Mouse (Mus musculus) testis, adult 2 months (tissue): ENCODE results near the gene Tpx2. TPM values are rescaled to one million over a fixed set of nuclear protein-coding genes. Genes with fewer than 3 reads are reported as not detected.
A peak's percentile ranks its signal among the peaks of the same experiment; 100 is the strongest.

Source experiments
- H3K27ac ChIP-seq: fragments of 200-500 bp; 2 replicates; pipeline ENCODE4 v1.5.1; 2012; ENCODE audit warnings: low read depth, low read length; ENCODE audit not compliant: control insufficient read depth, insufficient read depth
- H3K27me3 ChIP-seq: fragments of 200-500 bp; 2 replicates; pipeline ENCODE4 v1.6.1; 2012; ENCODE audit warnings: mild to moderate bottlenecking, low read length, moderate library complexity; ENCODE audit not compliant: control insufficient read depth, insufficient read depth
- H3K36me3 ChIP-seq: fragments of 200-500 bp; 2 replicates; pipeline ENCODE4 v1.6.1; 2012; ENCODE audit warnings: mild to moderate bottlenecking, low read length; ENCODE audit not compliant: control insufficient read depth, insufficient read depth
- H3K4me1 ChIP-seq: fragments of 200-500 bp; 2 replicates; pipeline ENCODE4 v1.6.1; 2012; ENCODE audit warnings: low read length; ENCODE audit not compliant: control insufficient read depth, insufficient read depth
- H3K4me3 ChIP-seq: fragments of 200-500 bp; 2 replicates; pipeline ENCODE4 v1.5.1; 2012; ENCODE audit warnings: low read depth, mild to moderate bottlenecking, low read length, moderate library complexity, mixed read lengths; ENCODE audit not compliant: control insufficient read depth
- CTCF ChIP-seq: fragments of 200-500 bp; IDR thresholded peaks from 2 replicates; pipeline ENCODE4 v1.5.1; 2012; ENCODE audit warnings: low read depth, mild to moderate bottlenecking, inconsistent platforms, low read length, moderate library complexity; ENCODE audit not compliant: control insufficient read depth, insufficient read depth, insufficient replicate concordance
- POLR2A ChIP-seq: fragments of 200-500 bp; IDR thresholded peaks from 2 replicates; pipeline ENCODE4 v1.6.1; 2012; ENCODE audit warnings: low read depth, mild to moderate bottlenecking, inconsistent platforms, low read length, moderate library complexity; ENCODE audit not compliant: control insufficient read depth
- polyA plus RNA-seq: library from polyadenylated mRNA; depleted of rRNA; stranded (reverse); fragments of >200 nt; gene quantifications from 2 replicates; pipeline ENCODE4 v1.2.3, GENCODE M21; 2012

Tpx2 gene
- polyA plus RNA-seq, 1 experiment: 9.0 TPM

DNA sequence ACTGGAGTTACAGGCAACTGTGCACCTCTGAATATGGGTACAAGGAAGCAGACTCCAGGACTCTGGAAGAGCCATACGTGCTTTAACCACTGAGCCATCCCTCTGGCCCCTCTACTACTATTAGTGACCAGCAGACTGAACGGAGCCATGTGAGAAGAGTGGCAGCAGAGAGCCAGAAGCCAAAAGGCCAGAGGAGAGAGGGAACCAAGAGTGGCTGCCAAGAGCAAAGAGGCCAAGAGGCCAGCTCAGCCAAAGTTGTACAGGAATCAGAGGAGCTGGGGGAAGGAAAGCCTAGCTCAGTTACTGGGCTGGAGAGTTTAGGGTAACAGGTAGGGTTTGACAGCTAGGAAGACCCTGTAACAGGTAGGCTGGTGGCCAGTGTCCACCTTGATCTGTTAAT lies 8.5 kb upstream of the Tpx2 start:
- TF ChIP-seq POLR2A (no peak), CTCF (no peak)
- H3K4me3 ChIP-seq: no peak overlapping the region
- no peaks in the 10 kb centered on the region for H3K4me1 ChIP-seq
- no peaks in the 10 kb centered on the region for H3K36me3 ChIP-seq
- H3K27ac ChIP-seq: no peak overlapping the region
- H3K27me3 ChIP-seq: no peaks in the 10 kb centered on the region

DNA sequence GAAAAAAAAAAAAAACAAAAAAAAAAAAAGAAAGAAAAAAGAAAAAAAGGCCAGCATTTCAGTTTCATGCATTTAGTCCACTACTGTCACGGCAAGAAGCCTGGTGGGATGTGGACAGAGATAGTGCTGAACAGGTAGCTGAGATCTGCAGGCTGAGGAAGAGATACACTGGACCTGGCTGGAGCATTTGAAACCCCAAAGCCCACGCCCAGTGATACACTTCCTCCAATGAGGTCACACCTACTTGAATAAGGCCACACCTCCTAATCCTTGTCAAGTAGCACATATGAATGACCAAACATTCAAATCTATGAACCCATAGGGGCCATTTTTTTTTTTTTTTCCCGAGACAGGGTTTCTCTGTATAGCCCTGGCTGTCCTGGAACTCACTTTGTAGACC lies 5.0 kb upstream of the Tpx2 start:
- Histone ChIP-seq H3K36me3 (no peaks in the 10 kb centered on the region), H3K4me1 (no peaks in the 10 kb centered on the region), H3K27me3 (no peaks in the 10 kb centered on the region), H3K27ac (no peak overlapping the region), H3K4me3 (no peak overlapping the region)
- TF ChIP-seq CTCF (no peak), POLR2A (no peak)

DNA sequence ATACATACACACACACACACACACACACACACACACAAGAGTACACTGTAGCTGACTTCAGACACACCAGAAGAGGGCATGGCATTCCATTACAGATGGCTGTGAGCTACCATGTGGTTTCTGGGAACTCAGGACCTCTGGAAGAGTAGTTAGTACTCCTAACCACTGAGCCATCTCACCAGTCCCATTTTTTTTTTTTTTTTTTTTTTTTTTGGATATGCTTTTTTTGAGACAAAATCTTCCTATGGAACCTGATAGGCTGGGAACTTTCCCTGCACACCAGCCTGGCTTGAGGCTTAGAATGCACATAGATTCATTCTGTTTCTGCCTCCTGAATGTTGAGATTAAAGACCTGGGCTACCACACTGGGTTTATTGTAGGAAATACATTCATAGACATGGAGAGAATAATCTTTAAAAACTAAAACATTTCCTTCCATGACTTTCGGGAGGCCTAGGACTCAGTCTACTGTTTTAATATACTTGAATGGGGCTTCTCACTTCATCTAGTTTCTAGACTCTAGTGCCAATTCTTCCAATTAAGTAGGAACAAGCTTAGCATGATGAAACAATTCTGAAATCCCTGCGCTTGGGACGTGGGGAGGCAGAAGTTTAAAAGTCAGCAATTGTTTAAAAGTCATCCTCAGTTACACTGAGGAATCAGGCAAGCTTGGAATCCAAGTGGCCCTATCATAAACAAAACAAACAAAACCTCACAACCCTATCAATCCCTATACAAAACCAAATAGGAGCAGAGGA lies 528 bp upstream of the Tpx2 start:
- Histone ChIP-seq H3K27ac (peak overlapping the region; percentile 43; the same call in 1 of the 2 replicates), H3K27me3 (no peaks in the 10 kb centered on the region), H3K36me3 (no peaks in the 10 kb centered on the region), H3K4me1 (no peaks in the 10 kb centered on the region), H3K4me3 (peak overlapping the region; percentile 95)
- no peak for TF ChIP-seq POLR2A
- no peak for TF ChIP-seq CTCF

DNA sequence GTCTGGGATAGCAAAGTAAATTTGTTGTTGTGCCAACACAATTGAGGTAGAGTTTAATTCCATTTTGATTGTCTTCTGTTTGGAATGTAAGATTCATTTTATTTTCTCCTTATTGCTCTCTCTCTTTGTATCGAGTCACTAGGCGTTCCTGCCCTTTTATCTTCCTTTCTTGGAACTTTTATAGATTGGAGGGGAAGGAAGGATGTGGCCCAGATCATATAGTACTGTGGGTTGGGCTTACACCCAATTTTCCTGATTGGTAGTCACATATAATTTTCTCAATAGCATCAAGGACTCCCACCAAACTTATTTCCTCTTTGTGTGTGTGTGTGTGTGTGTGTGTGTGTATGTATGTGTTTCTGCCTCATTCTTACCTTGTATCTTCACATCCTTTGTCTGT lies 702 bp downstream of the Tpx2 start:
- Histone ChIP-seq H3K4me1 (no peaks in the 10 kb centered on the region), H3K27ac (peak overlapping the region; percentile 95), H3K27me3 (no peaks in the 10 kb centered on the region), H3K4me3 (peak overlapping the region; percentile 95), H3K36me3 (no peaks in the 10 kb centered on the region)
- TF ChIP-seq POLR2A (no peak), CTCF (no peak)

DNA sequence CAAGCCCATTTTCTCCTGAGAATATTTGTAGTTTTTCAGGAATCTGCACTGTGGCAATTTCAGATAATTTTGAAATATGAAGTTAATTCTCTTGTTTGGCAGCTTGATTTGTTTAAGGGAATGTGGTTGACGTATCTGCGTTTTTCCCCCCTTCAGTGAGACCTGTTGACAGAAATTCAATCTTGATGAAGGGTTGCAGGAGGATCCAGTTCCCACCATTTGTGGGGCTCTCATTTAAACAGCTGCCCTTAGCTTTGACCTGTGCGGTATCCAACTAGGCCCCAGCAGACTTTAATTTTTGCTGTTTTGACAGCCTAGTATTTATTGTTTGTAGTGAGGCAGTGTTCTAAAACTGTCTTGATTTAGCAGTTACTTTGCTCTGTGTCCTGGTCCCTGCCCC lies 11.7 kb downstream of the Tpx2 start:
- Histone ChIP-seq H3K27ac (no peak overlapping the region), H3K27me3 (no peaks in the 10 kb centered on the region), H3K4me1 (no peaks in the 10 kb centered on the region), H3K36me3 (0 out of 2 replicates have a peak, but pooled peaks cover 1% of the 10 kb centered on the region), H3K4me3 (no peak overlapping the region)
- no peak for TF ChIP-seq POLR2A
- no peak for TF ChIP-seq CTCF

DNA sequence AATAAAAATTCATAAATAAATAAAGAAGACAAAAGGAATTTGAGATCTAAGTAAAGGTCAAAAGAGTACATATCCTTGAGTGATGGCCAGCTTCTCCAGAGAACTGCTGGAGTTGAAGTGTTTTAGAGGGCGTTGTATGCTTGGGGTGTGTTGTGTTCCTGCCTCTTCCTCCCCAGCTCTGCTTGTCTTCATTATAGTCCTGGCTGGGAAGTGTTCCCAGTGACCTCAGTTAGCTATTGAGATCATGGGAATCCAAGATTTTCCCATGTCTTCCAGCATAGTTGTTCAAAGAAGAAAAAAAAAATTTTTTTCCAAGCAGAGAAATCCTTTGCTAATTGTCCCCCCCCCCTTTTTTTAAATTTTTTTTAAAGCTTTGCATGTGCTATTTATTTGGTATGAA lies 14.1 kb downstream of the Tpx2 start:
- Histone ChIP-seq H3K4me1 (no peaks in the 10 kb centered on the region), H3K36me3 (0 out of 2 replicates have a peak, but pooled peaks cover 1% of the 10 kb centered on the region), H3K27ac (no peak overlapping the region), H3K27me3 (no peaks in the 10 kb centered on the region), H3K4me3 (no peak overlapping the region)
- TF ChIP-seq CTCF: no peak
- TF ChIP-seq POLR2A: no peak

DNA sequence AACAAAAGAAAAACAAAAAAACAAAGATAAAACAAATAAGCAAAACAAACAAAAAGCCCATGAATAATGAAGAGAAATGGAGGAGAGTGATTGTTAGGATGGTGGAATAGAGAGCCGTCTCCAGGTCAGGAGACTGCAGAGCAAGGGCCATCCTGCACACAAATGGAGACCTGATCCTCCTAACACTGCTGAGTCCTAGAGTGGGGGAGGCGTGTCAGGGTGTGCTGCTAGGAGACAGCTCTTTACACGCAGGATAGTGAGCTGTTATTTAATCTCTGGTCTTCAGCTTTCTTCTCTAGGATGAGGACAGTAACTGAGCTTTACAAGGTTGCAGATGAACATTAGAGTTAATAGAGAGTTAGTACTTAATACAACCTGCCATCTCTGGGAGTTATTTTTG lies 14.9 kb downstream of the Tpx2 start:
- no peaks in the 10 kb centered on the region for H3K4me1 ChIP-seq
- no peak for TF ChIP-seq CTCF
- TF ChIP-seq POLR2A: no peak
- no peak overlapping the region for H3K4me3 ChIP-seq
- H3K36me3 ChIP-seq: 0 out of 2 replicates have a peak, but pooled peaks cover 1% of the 10 kb centered on the region
- H3K27ac ChIP-seq: no peak overlapping the region
- H3K27me3 ChIP-seq: no peaks in the 10 kb centered on the region

DNA sequence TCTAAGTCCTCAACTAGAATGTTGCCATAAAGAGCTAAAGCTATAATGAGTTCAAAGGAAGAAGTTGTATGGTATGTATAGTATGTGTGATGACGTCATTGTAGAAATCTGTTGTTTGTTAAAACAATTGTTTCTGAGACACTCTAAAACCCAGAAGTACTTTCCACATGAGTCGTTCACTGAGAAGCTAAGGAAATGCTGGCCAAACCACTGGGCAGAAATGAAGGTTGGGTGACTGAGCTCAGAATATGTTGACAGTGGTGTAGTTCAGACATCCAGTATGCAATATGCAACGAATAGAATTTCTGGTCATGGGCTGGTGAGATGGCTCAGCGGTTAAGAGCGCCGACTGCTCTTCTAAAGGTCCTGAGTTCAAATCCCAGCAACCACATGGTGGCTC lies 15.6 kb downstream of the Tpx2 start:
- Histone ChIP-seq H3K4me1 (no peaks in the 10 kb centered on the region), H3K36me3 (0 out of 2 replicates have a peak, but pooled peaks cover 1% of the 10 kb centered on the region), H3K27me3 (no peaks in the 10 kb centered on the region), H3K27ac (no peak overlapping the region), H3K4me3 (no peak overlapping the region)
- TF ChIP-seq CTCF (no peak), POLR2A (no peak)
